Mouse (Mus musculus) cerebellum, adult 11-12 months (tissue): ENCODE data around the gene Gm9972.

ENCODE experiments used
- DNase-seq: peaks from one replicate; pipeline ENCODE4 v3.0.0; 2022

Gm9972 gene

DNA sequence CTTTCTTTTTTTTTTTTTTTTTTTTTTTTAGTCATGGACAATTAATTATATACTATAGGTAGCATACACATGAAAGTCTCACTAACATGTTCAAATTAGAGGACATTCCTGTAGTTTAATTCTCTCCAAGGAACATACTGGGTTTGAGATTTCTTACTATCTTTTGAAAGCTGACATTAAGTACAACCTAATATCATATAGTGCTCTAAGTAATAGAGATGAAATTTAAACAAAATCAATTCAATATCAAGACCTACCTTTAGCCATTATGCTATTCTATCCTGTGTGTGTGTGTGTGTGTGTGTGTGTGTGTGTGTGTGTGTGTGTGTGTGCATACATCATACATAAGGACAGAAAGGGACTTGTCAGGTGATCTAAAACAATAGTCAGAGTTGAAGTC is at the start of gene Gm9972:
Gene Gm9972 (plus strand): TSS at position 301 of the 400 bp plus-strand sequence.
- no peak for DNase-seq

GRCm38 (mm10) chr11:42999188-42999587 is 36.4 kb upstream of the Gm9972 start:
- peak; percentile 7 for DNase-seq

GRCm38 (mm10) chr11:43011941-43012340 is 23.6 kb upstream of the Gm9972 start:
- no peak for DNase-seq

GRCm38 (mm10) chr11:43012980-43013379 is 22.6 kb upstream of the Gm9972 start:
- DNase-seq, result no peak

DNA sequence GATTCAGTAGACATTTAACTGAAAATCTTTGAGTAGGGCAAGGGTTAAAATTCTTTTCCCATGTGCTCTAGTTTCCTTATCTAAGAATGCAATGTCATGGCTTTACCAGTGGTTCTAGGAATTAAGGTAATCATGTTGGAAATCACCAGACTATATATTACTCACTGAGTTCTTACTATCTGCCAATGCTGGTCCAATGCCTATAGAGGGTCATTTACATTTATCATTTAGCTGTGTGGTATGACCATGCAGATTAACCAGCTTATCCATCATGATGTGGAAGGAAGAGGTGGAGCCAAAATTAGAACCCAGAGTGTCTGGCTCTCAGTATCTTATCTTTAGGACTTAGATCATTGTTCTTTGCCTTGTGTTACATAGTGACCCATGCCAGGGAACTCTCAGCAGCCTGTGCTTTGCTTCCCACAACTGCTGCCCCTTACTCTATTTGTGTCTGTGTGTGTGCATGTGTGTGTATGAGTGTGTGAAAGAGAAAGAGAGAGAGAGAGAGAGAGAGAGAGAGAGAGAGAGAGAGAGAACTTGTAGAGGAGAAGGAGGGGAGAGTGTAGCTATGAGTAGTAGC is 12.3 kb upstream of the Gm9972 start:
- DNase-seq, result no peak

- no peak for DNase-seq
Observed at GRCm38 (mm10) chr11:43029813-43030212, 5.7 kb upstream of the Gm9972 start.

DNA sequence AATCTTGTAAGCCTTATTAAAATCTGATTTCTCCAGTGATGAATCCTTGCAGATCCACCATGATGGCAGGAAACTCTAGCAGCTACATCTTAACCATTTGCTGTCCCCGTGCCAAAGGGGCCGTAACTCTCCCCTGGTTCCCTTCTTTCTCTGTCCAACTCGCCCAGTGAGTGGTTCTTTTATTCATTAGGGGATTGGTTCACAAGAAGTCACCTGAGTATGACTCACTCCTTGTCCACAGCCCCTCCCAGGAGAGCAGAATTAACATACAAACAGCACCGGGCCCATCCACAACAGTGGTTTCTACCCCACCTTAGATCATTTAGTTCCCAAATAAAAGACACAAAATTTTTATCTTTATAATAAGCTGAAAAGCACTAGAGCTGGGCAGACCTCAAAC is 3.4 kb upstream of the Gm9972 start:
- DNase-seq, result no peak

DNA sequence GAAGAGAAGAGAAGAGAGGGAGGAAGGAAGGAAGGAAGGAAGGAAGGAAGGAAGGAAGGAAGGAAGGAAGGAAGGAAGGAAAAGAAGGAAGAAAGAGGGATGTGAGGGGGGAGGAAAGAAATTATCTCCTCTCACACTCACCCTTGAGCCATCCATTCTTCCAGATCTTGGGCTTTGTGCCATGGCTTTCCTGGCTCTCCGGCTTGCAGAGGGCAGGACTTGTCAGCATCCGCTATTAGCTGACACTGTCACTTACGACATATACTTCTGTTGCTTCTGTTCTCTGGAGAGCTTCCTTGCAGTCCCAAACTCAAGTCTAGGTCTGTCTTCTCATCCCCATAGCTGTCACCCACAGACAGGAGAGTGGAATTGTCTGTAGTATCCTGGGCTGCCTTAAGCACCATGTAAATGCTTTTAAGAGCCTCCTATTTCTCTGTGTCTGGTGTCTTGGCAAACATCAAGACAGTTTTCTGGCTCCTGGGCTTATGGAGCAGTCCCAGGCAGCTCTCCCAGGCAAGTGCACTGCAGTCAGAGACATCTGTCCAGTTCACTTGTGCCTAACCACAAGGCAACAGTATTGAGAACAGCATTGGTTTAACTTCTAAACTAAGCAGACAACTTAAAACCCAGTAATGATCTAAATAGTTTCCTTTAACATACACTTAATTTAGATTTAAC is 10.5 kb downstream of the Gm9972 start:
- peak; percentile 28 for DNase-seq

GRCm38 (mm10) chr11:43049363-43049762 is 13.8 kb downstream of the Gm9972 start:
- DNase-seq, result no peak

- peak; percentile 61 for DNase-seq
Observed at GRCm38 (mm10) chr11:43054972-43055371, 19.4 kb downstream of the Gm9972 start.

DNA sequence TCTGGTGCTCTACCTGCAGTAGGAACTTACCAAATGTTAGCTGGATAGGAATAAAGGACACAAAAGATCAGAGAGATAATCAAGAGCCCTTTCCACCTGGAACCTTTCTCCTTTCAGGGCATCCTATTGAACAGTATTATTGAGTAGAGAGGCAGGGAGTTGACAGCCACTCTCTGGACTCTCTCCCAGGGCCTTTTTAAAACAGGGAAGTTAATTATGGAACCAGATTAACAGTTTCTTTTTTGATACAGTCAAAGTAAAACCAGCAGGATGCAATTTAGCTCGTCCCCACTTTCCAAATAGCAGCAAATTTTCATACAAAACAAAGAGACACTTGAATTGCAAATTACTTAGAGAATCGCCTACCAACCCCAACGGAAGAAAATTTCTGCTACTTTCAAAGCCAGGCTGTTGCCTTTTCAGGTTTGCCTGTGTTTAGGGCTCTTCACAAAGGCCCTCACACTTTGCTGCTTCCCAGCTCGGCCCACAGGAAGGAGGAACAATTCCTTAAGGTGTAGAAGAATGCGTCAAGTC is 24.0 kb downstream of the Gm9972 start:
- no peak for DNase-seq

DNA sequence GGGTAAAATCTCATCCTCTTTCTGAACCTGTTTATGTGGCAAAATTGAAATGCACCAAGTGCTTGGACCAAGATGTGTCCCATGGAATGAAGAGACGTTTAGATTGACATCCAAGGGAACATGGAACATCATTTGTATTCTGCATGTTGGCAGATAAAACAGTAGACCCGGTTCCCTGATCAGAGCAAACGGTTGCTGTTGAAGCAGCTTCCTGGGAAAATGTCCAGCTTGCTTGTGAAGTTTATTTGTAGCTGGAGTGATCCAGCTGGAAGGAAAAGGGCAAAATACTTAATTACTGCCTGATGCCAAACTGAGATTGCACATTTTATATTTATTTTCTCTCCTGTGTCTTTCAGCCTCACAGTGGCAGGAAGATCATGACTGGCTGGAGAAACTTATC is 26.7 kb downstream of the Gm9972 start:
- DNase-seq, result no peak

- no peak for DNase-seq
Observed at GRCm38 (mm10) chr11:43086309-43087050, 50.9 kb downstream of the Gm9972 start.
